Mouse (Mus musculus): ENCODE measurements at regions not wholly inside any gene's neighbourhood (a gene's known extent, or its start where the extent isn't known, plus 50 kb on each side); places are given as distances from the start of the nearest gene placed in this dataset.

DNA sequence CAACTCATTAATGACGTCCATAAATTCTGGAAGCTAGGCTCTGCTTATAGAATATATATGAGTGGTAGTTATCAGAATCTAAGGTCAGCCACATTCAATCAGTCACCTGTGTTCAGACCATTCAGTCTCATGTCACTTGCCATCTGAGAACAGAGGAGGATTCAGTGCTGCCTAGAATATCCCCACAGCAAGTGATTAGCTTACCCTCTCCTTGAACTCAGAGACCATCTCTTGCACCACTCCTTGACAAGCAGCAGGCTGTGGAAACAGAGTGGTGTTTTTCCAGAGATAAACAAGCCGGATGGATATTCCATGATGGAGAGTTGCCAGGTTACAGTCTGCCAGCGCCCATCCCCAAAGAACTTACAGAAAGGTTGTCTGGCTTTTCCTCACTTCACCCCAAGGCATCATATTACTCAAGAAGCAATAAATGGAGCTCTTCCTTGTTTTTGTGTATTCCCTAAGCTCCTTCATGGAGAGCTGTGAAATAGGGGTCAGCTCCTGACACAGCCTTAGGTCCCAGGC lies 291.9 kb upstream of the Thbs1 start:
- no peak for DNase-seq (ENCODE audit: low spot score)

DNA sequence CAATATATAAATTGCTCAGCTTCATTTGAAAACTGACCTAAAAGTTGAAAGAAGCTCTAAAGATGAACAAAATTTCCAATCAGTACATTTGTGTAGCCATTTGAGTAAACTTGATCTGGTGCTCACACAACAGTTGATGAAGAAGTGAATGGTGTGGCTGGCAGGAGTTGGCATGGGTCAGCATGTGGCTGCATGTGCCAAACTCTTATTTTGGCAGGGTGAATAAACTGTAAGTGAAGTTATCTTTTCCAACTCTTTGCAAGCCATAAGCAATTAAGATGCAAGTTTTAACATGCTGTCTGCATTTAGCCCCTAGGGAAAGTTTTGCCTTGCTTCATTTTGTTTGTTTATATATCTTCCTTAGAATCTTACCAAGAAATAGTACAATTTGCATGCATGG lies 291.0 kb upstream of the Thbs1 start:
- no peak for DNase-seq (ENCODE audit: low spot score)

DNA sequence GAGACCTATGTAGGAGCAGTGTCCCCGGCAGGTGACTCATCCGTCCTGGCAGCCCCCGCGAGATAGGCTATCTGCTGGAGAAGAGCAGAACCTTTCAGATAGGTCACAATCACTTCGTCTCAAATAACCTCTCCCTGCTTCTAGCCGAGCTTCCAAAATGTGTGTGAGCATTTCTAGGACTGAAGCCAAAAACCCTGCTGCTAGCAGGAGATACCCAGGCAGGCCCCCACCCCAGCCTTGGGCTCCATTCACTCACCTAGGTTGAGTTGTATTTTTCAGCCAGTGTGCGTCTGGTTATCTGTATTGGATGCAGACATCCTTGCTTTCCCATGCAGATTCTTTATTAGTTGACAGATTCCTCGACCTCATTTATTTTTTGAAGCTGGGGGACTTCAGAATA lies 286.6 kb upstream of the Thbs1 start:
- DNase-seq (ENCODE audit: low spot score): no peak

DNA sequence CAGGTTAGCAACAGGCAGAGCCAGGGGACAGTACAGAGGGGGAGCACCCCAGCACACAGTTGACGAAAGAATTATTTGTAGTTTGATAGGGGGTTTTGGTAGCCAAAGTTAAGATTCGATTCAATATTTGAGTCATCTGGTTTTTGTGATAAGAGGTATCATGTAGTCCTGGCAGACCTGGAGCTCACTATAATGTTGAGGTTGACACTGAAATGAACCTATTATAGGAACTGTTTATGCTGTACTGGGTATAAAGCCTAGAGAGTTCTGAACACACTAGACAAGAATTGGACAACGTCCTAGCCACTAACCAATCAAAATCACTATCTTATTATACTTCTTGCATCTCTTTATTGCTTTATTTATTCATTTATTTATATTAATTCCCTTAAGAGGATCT lies 284.4 kb upstream of the Thbs1 start:
- no peak for DNase-seq (ENCODE audit: low spot score)

DNA sequence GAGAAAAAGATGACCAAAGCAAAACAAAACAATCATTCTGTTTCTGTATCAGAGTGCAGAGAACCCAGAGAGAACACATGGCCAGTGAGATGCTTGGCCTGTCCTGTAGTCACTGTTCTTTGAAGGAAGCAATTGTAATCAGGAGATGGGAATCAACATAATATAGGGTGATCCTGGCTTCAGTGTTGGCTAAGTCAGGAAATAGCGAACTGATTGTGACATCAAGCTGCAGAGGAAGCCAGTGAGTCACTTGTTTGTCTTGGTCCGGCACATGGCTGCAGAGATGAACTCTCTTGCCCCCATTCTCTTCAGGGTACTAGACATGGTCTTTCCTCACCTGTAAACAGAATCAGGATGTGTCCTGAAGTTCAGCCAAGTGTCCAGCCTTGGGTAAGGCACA lies 273.3 kb upstream of the Thbs1 start:
- DNase-seq (ENCODE audit: low spot score): peak; percentile 72

DNA sequence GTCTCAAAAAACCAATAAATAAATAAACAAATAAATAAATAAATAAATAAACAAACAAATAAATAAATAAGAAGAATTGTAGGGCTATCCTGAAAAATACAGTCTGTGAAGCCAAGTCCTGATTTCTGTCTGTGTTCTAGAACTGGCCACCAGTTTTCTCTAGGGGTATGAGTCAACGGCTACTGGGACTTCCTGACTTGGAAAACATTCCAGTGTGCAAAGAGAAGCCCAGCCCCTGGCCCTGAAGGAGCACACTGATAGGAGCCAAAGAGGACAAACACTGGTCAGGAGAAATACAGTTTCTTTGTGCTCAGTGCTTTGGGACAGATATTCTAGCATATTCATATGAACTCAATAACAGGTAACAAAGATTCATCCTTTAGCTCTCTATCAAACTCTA lies 271.3 kb upstream of the Thbs1 start:
- no peak for DNase-seq (ENCODE audit: low spot score)

DNA sequence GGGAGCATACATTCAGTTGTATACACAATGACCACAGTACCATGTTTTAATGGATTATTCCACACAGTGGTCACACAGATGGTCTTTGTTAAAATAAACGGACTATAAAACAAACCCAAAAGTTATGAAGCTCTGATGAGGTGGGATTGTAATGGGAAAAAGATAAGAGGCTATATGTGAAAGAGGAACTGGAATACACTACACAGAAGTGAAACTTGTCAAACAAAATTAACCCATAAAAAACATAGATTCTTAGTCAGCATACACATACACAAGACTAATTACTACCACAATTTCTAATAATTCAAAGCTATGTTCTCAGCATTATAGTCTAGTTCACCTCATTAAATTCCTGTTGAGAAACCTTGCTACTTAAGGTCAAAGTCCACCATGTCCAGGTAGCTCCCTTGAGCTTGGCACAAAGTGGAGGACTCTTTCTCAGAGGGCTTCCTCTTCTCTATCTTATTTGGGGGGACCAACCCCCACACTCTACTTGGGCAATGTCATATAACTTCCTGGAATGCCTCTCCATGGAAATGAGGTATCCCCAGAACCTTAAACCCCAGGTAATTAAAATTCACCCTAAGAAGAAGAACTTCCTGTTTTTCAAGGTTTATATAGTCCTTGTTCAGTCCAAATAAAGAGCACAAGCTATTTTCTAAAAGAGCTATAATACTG lies 269.2 kb upstream of the Thbs1 start:
- no peak for DNase-seq (ENCODE audit: low spot score)

DNA sequence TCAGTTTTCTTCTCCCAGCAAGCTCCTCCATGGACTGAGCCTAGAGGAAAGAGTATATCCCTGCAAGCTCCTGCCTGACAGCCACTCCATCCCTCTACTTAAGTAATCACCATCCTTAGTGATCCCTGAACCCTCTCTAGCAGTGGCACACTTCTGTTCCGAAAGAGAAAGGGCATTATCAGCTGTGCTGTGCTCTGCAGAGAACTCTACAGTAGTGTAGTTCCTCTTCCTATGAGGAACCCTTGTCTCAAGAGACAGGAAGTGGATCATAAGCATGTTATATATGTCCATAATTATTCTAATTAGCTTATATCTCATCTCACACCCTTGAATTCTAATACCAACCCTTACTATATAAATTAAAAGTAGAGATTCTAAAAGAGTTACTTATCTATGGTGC lies 259.2 kb upstream of the Thbs1 start:
- DNase-seq (ENCODE audit: low spot score): no peak

DNA sequence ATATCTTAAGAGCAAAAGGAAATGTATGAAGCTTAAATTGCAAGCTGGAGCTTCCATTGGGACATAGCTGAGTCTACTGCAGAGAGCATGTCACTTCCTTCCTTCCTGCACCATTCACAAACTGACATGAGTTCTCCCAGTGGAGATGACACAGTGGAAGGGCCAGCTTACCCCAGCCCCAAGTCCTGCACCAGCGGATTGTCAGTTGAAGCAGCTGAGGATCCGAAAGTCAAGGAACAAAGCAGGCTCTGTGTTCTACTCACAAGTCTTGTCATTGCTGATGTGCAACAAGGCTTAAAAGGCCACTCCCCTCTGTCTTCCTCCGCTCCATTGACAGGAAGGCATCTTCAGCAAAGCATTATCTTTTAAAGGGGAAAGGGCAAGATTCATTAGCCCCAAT lies 249.4 kb upstream of the Thbs1 start:
- DNase-seq (ENCODE audit: low spot score): no peak

DNA sequence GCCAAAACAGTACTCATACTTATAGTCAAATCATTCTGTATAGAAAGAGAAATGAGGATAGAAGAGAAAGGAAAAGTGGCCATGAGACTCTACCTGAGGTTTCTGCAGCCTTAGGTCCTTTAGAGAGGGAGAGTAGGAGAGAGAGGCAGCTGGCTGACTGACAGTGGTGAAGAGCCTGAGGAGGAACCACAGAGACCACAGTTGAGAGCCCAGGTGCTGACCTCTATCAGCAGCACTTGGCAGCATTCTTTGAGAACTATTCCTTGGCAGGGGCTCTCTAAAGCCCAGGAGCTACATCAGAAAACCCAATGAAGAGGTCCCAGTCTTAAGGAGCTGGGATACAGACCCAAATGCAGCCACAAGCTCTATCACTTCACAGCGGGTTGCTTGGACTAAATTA lies 246.6 kb upstream of the Thbs1 start:
- DNase-seq (ENCODE audit: low spot score): no peak

DNA sequence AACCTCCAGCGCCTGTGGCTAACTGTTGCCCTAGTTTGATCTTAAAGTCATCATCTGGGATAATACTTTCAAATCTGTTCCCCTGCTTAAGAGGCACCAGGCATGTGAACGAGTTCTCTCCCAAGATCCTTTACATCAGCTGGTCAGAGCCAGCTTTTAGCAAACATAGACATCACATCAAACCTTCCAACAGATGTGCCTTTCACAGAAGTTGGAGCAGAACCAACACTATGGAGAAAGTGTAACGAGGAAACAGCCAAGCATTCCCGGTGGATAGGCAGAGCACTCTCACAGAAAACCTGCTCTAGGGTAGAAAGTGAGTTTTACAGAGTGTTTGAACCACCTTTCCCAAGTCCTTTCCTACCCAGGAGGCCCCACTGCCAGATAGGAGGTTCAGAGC lies 244.7 kb upstream of the Thbs1 start:
- no peak for DNase-seq (ENCODE audit: low spot score)

DNA sequence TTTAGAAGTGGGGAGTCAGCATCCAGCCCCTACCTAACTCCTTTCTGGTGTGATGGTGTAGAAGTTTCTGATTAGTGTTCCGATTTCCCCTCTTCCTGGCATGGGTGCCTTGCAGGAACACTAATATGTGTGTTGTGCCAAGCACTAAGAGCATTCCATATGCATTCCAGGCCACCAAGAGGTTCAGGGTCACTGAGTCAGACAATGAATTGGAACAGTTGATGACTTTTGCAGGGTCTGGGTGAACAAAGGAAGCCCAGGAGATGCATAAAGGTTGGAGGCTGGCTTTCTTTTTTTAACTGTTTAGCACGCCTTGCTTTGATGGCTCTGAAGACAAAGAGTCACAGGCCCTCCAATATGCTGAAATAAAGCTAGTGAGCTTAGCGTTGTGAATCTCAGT lies 244.3 kb upstream of the Thbs1 start:
- no peak for DNase-seq (ENCODE audit: low spot score)

DNA sequence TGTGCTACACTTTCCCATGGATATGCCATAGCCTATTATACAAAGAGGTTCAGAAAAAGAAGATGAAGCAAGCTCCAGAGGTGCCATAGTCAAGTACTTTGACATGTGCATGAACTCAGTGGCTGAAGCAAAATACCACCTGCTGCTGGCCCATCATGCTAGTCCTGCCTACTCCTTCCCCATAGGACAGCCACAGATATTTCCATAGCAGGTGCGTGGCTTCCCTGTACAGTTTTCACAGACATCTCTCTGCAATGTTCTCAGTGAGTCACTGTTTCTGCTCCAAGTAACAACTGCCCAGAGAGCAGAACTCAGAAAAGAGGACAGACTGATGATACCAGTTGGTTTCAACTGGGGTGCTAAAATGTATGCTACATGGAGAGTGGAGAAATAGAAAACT lies 242.8 kb upstream of the Thbs1 start:
- DNase-seq (ENCODE audit: low spot score): no peak

DNA sequence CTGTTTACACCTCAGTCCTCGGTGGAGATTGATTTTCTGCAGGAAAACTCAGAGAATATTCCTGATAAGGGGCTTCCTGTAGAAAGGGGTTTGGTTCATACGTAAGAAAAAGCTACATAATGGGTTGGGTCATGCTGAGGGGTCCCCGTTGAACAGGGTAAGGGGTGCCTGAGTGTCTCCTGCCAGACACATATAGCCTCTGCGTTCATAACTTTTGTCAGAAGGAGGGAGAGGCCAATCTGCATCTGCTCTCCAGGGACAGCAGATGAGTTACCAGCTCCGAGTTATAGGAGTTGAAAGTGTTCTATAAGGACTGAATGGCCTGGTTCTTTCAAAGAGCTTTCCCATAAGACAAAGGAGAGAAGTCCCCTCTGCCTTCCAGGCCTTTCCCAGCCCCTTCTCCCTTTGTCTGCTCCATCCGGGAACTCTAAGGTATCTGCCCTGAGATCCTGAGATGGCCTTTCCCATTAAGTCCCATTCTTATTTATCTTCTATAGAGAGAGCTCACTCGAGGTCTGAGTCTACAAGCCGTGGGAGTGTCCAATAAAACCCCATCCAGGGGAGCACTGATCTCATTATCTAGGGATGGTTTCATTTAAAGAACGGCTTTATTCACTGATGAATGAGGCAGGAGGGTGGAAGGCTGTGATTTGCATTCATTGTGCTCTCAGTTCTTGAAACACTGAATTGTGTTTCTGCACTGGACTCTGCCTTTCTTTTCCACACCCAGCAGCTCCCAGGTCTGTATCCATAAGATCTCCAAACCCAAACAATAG lies 240.0 kb upstream of the Thbs1 start:
- no peak for DNase-seq (ENCODE audit: low spot score)

DNA sequence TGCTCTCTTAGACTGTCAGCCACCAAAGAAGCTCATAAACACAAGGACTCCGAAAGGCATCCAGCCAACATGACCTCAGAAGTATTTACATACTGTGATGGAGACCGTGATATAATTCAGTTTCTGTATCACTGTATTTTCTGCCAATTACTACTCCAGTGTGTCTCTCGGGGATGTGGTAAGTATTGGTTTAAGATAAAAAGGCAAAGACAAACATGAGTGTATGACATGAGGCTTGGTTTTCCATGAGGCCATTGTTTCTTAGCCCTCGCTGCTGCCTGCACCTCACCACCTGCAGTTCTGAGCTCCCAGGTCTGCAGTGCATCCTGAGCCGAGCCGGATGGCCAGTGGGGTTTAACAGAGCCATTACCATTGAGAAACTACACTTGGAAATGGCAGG lies 233.9 kb upstream of the Thbs1 start:
- DNase-seq (ENCODE audit: low spot score): peak; percentile 57

DNA sequence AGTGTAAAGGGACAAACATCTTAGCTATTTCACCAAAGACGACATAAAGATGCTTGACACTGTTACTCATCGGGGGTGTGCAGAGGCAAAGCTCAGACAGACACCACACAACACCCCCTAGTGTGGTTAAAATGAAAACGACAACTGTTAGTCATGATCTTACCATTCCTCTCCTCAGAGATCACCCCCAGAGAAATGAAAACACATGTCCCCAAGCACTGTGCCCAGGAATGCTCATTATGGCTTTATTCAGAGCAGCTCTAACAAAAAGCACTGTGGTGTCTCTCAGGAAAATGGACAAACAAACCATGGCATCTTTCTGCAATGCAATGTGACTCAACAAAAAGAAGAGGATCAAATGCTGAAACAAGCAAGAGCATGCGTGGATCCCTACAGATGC lies 229.5 kb upstream of the Thbs1 start:
- DNase-seq (ENCODE audit: low spot score): no peak

DNA sequence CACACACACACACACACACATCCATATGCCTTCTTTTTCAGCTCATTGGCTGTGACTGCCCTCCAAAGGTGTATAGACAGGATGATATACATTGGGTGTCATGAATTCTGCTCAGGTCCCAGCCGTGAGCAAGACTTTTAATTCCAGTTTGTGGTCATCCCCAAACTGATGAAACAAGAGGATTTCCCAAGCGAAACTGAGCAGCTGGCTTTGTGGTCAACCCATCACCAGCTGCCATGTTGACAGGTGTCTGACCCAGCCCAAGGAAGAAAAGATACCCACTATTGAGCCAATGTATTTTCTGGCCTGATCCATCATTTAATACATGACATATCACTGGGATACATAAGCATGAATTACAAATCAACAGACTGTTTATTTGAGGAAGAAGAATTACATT lies 228.8 kb upstream of the Thbs1 start:
- DNase-seq (ENCODE audit: low spot score): no peak

DNA sequence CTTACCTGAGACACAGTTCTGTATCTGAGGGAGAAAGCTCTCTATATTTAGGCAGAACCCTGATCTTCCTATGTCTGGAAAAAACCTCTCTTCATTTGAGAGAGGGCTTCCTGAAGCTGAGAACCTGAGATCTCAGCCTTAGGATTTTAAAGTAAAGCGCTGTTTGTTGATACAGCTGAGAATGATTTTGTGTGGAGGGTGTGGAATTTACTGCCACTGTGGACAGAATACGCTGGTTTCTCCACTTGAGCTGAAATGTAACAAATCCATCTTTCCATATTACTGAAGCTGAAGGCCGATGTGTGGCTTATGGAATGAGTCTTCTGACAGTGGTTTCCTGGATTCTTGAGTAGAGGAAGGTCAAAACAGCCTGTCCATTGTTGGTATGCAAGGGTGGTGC lies 225.2 kb upstream of the Thbs1 start:
- no peak for DNase-seq (ENCODE audit: low spot score)

DNA sequence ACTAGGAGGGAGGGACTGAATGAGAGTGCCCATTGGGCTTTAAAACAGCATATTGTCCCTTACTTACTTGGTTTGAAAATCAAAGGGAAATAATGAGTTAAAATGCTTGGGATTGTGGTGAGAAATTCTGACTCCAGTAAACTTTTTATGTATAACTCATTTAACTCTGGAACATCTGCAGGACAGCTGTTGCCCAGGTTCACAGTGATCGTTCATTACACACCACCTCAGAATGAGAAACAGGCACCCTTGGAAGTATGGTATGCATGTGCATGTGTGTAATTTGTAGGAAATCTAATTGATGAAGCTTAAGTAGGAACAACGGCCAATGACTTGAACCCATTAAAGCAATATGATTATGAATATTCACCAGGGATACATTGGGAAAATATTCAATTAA lies 210.4 kb upstream of the Thbs1 start:
- no peak for DNase-seq (ENCODE audit: low spot score)

DNA sequence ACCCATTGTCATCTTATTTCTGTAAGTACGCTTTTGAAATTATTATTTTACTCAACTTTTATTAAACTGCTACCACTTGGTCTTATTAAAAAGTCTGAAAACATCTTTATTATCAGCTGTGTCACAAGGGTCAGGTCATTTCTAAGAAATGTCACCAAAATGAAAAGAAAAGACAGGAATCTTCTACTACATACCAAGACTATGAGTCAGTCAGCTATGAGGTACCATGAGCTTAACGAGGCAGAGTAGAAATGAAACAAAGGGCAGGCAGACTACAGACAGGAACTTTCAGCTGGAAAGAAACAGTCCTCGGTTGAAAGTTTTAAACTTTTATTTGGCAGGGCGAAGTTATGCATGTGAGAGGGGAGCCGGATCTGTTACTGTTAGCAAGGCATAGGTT lies 208.8 kb upstream of the Thbs1 start:
- DNase-seq (ENCODE audit: low spot score): no peak

DNA sequence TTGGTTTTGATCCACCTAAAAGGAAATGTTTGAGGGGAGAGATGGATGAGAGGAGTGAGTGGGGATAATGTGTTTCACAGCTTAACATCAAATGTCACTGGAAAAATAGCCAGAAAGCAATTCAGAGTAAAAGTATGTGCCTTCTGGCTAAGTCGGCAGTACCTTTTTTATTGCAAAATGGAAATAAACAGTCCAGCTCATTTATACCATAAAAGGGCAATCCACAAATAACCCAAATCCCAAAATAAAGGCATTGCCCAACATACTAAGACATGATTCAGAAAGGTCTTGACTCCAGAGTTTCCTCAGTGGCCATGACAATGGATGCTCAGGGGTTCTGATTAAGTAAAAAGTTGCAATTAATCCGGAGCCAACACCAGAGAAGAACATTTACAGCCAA lies 208.0 kb upstream of the Thbs1 start:
- DNase-seq (ENCODE audit: low spot score): no peak

DNA sequence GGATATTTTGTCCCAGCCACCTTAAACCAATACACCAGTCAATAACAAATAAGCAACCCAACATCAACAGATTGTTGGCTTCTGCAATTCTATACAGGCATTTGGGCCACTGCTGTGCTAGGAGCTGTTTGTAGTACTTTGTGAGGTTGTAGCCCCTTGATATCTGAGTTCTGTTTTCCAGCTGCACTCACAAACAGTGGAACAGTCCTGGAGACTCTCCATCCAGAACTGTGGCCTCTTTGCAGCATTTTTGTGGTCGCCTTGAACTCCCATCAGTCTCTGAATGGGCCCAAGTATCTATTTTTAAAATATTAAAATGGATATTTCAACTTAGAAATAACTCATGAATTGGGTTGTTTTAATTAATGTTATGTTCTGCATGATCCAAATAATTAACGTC lies 205.2 kb upstream of the Thbs1 start:
- no peak for DNase-seq (ENCODE audit: low spot score)

DNA sequence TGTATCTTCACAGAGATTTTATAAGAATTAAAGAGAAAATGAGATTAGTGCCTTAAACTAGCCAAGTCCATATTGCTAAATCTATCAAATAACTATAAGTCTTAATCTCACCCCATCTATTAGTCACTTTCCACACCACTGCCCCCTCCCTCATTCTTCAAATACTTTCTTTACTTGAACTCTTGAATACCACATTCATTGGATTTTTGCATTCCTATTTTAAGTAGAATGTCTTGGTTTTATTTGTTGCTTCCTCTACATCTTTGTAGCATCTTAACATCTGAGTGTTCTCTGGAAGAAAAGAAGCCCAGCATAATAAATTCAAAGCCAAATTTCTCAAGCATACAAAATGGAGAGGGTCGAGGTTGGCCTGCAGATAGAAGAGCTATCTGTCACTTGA lies 200.9 kb upstream of the Thbs1 start:
- DNase-seq (ENCODE audit: low spot score): no peak

DNA sequence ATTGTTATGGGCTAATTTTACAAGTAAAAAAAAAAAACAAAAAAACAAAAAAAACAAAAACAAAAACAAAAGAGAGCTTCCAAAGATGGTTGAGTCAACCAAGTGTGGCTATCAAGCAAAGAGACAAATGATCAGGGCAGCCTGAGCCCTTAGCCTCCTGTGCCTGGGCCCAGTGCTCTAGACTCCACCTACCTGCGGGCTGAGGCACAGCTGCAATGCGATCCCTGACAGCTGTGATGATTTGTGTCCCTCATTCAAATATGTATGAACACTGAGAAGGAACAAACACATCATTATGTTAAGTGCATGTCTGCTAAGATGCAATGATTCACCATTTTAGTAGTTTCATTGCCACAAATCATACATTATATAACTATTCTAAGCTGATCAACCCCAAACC lies 199.0 kb upstream of the Thbs1 start:
- DNase-seq (ENCODE audit: low spot score): no peak
